Mouse (Mus musculus) cerebellum, postnatal 36 days (tissue): ENCODE measurements around the gene 1700003F12Rik.
A peak's percentile ranks its signal among the peaks of the same experiment; 100 is the strongest.

Experiments used
- DNase-seq, 2 experiments: peaks; one replicate each; pipeline ENCODE4 v3.0.0; 2021 to 2022; ENCODE audit warnings: mixed read lengths in 2 of 2

Gene 1700003F12Rik

DNA sequence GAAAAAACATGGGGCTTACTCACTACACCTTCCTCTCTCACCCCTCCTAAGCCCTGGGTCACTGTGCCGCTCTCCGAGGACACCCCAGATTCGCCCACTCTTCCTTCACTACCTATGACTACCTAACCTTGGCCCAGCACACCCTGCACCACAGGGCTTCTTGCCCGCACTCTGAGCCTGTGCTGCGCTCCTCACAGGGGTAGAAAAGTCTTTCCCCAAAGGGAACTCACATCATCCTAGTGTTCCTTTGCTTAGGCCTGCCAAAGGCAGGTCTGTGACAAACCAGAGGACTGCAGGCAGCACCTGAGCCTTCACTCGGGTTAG lies 30.8 kb downstream of the 1700003F12Rik start:
- DNase-seq = no peak

DNA sequence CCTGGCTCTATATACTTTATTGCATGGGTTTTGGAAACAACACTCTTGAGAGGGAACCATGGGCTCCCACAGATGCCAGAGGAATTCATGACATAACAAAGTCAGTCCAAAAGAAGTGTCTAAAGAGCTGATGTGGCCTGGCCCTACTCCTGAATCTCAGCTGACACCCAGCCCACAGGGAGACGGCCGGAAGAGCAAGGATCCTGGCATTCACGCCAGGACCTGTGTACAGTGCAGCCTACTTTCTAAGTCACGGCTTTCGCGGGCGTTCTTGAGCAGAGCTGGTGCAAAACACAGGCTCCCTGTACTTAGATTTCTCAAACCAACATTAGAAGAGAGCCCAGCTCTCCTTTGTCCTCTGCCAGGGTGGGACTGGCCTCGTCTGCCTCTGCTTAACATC lies 33.7 kb downstream of the 1700003F12Rik start:
- DNase-seq = no peak

DNA sequence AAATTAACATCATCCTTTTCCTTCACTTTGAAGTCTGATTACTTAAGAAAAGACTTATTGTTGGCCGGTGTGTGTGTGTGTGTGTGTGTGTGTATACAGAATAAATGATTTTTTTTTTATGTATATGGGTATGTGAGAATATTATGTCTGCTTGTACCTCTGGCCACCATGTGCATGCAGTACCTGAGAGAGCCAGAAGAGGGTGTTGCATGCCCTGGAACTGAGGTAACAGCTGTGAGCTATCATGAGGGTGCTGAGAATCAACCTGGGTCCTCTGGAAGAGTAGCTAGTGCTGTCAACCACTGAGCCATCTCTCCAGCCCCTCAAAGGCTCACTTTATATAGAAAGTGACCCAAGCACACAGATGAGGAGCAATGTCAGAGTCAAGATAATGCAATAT lies 34.5 kb downstream of the 1700003F12Rik start:
- no peak for DNase-seq

DNA sequence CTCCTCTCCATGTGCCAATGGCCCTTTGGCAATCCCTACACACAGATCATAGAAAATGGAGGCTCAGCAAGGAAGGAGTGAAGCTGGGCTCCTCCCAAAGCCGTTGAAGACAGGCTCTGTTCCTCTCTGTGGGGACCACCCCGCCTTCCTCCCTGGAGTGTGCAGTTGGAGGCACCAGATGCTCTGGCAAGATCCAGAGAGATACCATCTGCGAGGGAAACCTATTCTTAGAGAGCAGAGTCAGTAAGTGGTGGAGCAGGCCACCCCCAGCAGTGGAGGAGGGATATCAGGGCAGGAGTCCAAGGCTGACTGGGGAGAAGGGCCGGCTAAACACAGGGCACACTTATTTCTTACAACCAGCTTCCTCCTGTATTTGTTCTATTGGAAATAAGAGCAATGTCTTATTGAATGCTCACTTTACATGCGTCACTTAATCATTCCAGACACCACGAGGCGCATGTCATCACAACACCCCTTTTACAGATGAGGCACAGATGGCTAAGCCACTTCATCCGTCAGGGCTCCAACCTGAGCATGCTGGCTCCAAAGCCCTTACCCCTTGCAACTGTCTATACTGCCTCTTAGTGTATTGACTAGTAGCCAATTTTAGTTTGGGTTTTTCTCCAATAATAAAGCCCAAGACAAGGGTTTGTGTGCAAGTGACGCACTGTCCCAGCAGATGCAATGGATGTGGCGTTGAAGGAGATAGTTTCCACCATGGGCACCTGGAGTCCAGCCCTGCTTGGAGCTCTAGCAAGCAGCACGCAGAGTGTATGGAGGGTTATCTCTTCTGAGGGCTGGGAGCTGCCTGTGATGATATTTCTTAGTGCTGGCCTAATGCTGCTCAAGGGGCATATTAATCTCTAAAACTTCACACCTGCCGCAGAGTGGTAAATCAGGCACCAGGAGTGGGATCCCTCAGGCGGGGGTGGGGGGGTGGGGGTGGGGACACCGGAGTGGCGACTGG lies 37.3 kb downstream of the 1700003F12Rik start:
- peak; percentile 76 to 82 for DNase-seq

DNA sequence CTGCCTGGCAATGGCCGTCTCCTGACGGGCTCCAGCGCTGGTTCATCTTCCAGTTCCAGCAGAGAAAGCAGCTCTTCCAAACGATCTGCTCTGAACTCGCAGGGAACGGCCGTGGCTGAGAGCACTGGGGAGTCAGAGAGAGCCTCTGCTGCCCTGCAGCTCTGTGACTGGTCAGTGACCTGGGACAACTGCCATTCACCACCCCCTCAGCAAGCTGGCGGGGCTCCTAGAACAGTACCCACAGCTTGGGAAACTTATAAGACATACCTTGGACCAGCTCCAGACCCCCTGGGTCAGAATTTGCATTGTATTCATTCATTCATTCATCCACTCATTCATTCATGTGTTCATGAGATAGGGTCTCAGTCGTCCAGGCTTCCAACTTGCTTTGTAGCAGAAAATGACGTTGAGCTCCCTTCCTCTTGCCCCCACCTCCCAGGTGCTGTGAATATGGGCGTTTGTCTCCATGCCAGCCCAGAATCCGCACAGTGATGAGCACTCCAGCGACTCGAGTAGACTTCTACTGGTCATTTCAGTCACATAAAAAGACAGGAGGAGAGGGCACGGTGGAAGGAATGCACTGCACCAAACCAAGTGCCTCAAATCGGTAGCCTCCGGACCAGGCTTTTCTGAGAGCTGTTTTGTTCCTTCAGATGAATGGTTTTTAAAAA lies 38.2 kb downstream of the 1700003F12Rik start:
- peak; percentile 29 to 35 for DNase-seq

DNA sequence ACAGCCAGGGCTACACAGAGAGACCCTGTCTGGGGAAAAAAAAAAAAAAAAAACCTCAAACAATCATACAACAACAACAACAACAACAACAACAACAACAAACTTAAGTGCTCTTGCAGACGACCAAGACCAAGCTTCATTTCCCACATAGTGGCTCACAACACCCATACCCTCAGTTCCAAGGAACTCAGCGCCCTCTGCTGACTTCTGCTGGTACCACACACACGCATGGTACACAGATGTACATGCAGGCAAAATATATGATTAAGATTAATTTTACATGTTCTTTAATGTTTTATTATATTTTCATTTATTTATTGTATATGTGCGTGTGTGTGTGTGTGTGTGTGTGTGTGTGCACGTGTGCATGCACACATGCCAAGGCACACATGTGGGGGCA lies 39.5 kb downstream of the 1700003F12Rik start:
- DNase-seq = no peak

DNA sequence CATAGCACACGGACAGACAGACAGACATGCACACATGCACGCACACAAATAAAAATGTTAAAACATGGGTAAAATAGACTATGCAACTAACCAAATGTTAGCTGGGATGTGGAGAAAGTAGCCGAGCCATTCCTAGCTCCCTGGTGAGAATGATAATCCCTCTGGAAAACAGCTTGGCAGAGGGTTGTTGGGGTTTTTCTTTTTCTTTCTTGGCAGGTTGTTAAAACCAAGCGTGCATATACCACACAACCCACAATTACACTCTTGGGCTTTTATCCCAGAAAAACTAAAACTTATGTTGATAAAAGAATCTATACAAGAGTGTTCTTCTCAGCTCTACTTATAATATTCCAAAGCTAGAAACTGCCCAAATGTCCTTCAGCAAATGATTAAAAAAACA lies 42.2 kb downstream of the 1700003F12Rik start:
- no peak for DNase-seq

DNA sequence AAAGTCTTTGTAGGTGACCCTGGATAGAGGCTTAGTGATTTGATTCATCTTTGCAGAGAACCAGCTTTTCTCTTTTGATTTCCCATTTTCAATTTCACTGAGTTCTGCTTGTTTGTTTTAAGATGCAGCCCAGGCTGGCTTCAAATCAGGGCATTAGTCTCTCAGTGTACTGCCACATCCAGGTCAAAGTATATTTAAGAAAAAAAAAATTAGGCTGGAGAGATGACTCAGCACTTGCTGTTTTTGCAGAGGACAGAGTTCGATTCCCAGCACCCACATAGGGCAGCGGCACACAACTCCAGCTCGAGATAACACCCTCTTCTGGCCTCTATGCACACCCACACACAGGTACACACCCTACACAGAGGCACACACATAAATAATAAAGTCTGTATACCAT lies 44.4 kb downstream of the 1700003F12Rik start:
- DNase-seq = no peak

DNA sequence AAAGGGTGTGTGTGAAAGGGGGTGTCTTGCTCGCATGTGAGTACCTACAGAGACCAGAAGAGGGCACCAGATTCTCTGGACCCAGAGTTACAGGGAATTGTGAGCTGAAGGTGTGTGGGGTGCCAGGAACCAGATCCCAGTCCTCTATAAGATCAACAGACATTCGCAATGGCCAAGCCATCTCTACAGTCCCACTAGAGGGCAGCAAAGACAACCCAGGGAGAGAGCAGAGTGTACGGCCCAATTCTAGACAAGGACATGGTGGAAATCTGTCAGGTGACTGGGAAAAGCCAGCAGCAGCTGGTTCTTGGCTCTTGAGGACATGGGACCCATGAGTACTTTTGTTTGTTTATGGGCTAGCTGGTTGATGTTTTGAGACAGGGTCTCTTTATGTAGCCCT lies 46.1 kb downstream of the 1700003F12Rik start:
- DNase-seq = peak in 1 of 2 experiments; percentile 31

DNA sequence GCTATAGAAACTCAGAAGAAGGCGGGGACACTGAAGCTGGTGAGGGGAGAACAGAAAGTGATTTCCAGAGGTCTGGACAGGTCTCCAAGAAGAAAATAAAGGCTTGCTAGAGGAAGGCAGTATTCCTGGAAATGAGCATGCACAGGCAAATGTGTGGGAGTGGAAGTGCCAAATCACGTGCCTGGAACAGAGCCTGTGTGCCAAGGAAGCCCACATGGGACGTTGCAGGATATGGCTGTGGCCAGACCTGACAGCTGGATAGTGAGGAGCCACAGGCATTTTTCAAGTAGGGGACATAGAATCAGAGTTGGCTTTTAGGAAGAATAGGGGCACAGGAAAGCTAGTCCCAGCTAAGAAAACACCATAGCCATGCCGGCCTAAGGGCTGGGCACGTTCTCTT lies 48.9 kb downstream of the 1700003F12Rik start:
- DNase-seq = peak in 1 of 2 experiments; percentile 33

DNA sequence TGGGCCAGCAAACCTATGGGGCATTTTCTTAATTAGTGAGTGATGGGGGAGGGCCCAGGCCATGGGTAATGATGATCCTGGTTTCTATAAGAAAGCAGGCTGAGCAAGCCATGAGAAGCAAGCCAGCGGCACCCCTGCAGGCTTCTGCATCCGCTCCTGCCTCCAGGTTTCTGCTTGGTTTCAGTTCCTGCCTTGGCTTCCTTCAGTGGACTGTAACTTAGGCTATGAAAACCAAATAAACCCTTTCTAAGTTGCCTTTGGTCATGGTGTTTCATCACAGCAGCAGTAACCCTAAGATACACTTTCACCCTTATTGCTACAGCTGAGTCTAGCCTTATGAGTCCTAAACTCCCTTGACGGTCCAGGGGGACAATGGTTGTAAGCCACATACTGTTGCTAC lies 50.5 kb downstream of the 1700003F12Rik start:
- DNase-seq = no peak
